Mouse (Mus musculus) lung, embryonic 15.5 days (tissue): Measurements from ENCODE around the gene Ttc3. TPM values are rescaled to one million over a fixed set of nuclear protein-coding genes. Genes with fewer than 3 reads are reported as not detected.
"Not testable (repeated sequence)": the region's sequence is repeated elsewhere in the genome, so short reads cannot be mapped to it uniquely, and the experiment has no call there.

ENCODE experiments used
- ATAC-seq: fragments of 200-750 bp; cut with Nextera tagmentation; 2 replicates; pipeline ENCODE4 v1.8.0; 2017; ENCODE audit warnings: moderate number of reproducible peaks, borderline replicate concordance; ENCODE audit not compliant: low FRiP score, low TSS enrichment; ENCODE audit errors: extremely low read depth
- H3K27ac ChIP-seq: fragments of 300-500 bp; sonication (generic); 2 replicates; pipeline ENCODE4 v1.5.1; 2015; ENCODE audit warnings: moderate library complexity, mild to moderate bottlenecking, inconsistent platforms
- H3K27me3 ChIP-seq: fragments of 300-500 bp; sonication (generic); 2 replicates; pipeline ENCODE4 v1.6.1; 2015; ENCODE audit warnings: inconsistent platforms
- H3K36me3 ChIP-seq: fragments of 300-500 bp; sonication (generic); 2 replicates; pipeline ENCODE4 v1.6.1; 2015; ENCODE audit warnings: inconsistent platforms
- H3K4me1 ChIP-seq: fragments of 300-500 bp; sonication (generic); 2 replicates; pipeline ENCODE4 v1.6.1; 2015; ENCODE audit warnings: inconsistent platforms
- H3K4me2 ChIP-seq: fragments of 300-500 bp; sonication (generic); 2 replicates; pipeline ENCODE4 v1.6.1; 2015; ENCODE audit warnings: inconsistent platforms, mild to moderate bottlenecking, moderate library complexity
- H3K4me3 ChIP-seq: fragments of 300-500 bp; sonication (generic); 2 replicates; pipeline ENCODE4 v1.5.1; 2015; ENCODE audit warnings: mild to moderate bottlenecking, inconsistent platforms
- H3K9ac ChIP-seq: fragments of 300-500 bp; sonication (generic); 2 replicates; pipeline ENCODE4 v1.6.1; 2015; ENCODE audit warnings: inconsistent platforms
- H3K9me3 ChIP-seq: fragments of 300-500 bp; sonication (generic); 2 replicates; pipeline ENCODE4 v1.6.1; 2016; ENCODE audit warnings: inconsistent platforms
- WGBS: fragments of 180-500 bp; shearing (Covaris S2); methylation state at CpG from one replicate; pipeline ENCODE4 v1.1.7; 2015; 5-methylcytosine and 5-hydroxymethylcytosine counted together
- polyA plus RNA-seq: library from polyadenylated mRNA; unstranded; fragments of >200 nt; fragmentation: Nextera tagmentation; extraction: Ambion mirVana; gene quantifications from 2 replicates; pipeline ENCODE4 v1.2.1, GENCODE M21; 2015

Gene Ttc3
- polyA plus RNA-seq, 1 experiment from 2014 or later = 177 TPM

- Histone ChIP-seq H3K27ac (no peak overlapping the region), H3K9me3 (no peaks in the 10 kb centered on the region), H3K4me1 (no peaks in the 10 kb centered on the region), H3K4me3 (no peak overlapping the region), H3K36me3 (peaks cover 71% of the 10 kb centered on the region), H3K9ac (no peak overlapping the region), H3K27me3 (no peaks in the 10 kb centered on the region), H3K4me2 (no peak overlapping the region)
- ATAC-seq = no peak
- 90% methylated on average over 7 of the region's 7 CpGs for WGBS
These were observed 79.2 kb downstream of the Ttc3 start for GRCm38 (mm10) chr16:94449632-94450031.

- H3K4me2 ChIP-seq = no peak overlapping the region
- H3K27ac ChIP-seq = no peak overlapping the region
- no peaks in the 10 kb centered on the region for H3K9me3 ChIP-seq
- 76% methylated on average over 11 of the region's 11 CpGs for WGBS
- H3K4me1 ChIP-seq = no peaks in the 10 kb centered on the region
- H3K27me3 ChIP-seq = no peaks in the 10 kb centered on the region
- no peak overlapping the region for H3K9ac ChIP-seq
- H3K36me3 ChIP-seq = peaks cover 84% of the 10 kb centered on the region
- H3K4me3 ChIP-seq = no peak overlapping the region
- ATAC-seq = no peak
These were observed 81.4 kb downstream of the Ttc3 start for GRCm38 (mm10) chr16:94451545-94452488.

- Histone ChIP-seq H3K36me3 (peaks cover 84% of the 10 kb centered on the region), H3K4me2 (no peak overlapping the region), H3K27ac (no peak overlapping the region), H3K9me3 (no peaks in the 10 kb centered on the region), H3K4me1 (no peaks in the 10 kb centered on the region), H3K27me3 (no peaks in the 10 kb centered on the region), H3K4me3 (no peak overlapping the region), H3K9ac (no peak overlapping the region)
- WGBS = 66% methylated on average over 4 of the region's 4 CpGs
- ATAC-seq = no peak
These were observed 82.3 kb downstream of the Ttc3 start for GRCm38 (mm10) chr16:94452768-94453167.

- Histone ChIP-seq H3K27ac (no peak overlapping the region), H3K27me3 (no peaks in the 10 kb centered on the region), H3K4me1 (no peaks in the 10 kb centered on the region), H3K9ac (no peak overlapping the region), H3K9me3 (no peaks in the 10 kb centered on the region), H3K4me2 (no peak overlapping the region), H3K4me3 (no peak overlapping the region), H3K36me3 (peaks cover 84% of the 10 kb centered on the region)
- WGBS = 55% methylated on average over 4 of the region's 4 CpGs
- ATAC-seq = no peak
These were observed 83.7 kb downstream of the Ttc3 start for GRCm38 (mm10) chr16:94454146-94454545.

GRCm38 (mm10) chr16:94464067-94464466 lies 93.6 kb downstream of the Ttc3 start:
- no peak for ATAC-seq
- Histone ChIP-seq H3K9ac (no peak overlapping the region), H3K4me1 (no peaks in the 10 kb centered on the region), H3K36me3 (peaks cover 94% of the 10 kb centered on the region), H3K27me3 (no peaks in the 10 kb centered on the region), H3K27ac (no peak overlapping the region), H3K4me3 (no peak overlapping the region), H3K9me3 (no peaks in the 10 kb centered on the region), H3K4me2 (no peak overlapping the region)
- WGBS = 91% methylated on average over 3 of the region's 3 CpGs

- H3K9me3 ChIP-seq = no peaks in the 10 kb centered on the region
- no peak overlapping the region for H3K4me3 ChIP-seq
- H3K27ac ChIP-seq = no peak overlapping the region
- 84% methylated on average over 4 of the region's 4 CpGs for WGBS
- ATAC-seq = no peak
- H3K9ac ChIP-seq = no peak overlapping the region
- H3K4me2 ChIP-seq = no peak overlapping the region
- H3K27me3 ChIP-seq = no peaks in the 10 kb centered on the region
- H3K36me3 ChIP-seq = peaks cover 92% of the 10 kb centered on the region
- H3K4me1 ChIP-seq = no peaks in the 10 kb centered on the region
These were observed 95.5 kb downstream of the Ttc3 start for GRCm38 (mm10) chr16:94465900-94466299.

GRCm38 (mm10) chr16:94466317-94466716 lies 95.9 kb downstream of the Ttc3 start:
- H3K4me1 ChIP-seq, H3K27me3 ChIP-seq, H3K9ac ChIP-seq, ATAC-seq, H3K4me2 ChIP-seq, H3K9me3 ChIP-seq, H3K27ac ChIP-seq, H3K4me3 ChIP-seq: not testable (repeated sequence)
- H3K36me3 ChIP-seq = peaks cover 90% of the 10 kb centered on the region
- 91% methylated on average over 7 of the region's 7 CpGs for WGBS

GRCm38 (mm10) chr16:94467337-94468055 lies 97.1 kb downstream of the Ttc3 start:
- no peak for ATAC-seq
- Histone ChIP-seq H3K4me2 (no peak overlapping the region), H3K4me1 (no peaks in the 10 kb centered on the region), H3K27me3 (no peaks in the 10 kb centered on the region), H3K27ac (no peak overlapping the region), H3K9me3 (no peaks in the 10 kb centered on the region), H3K36me3 (peaks cover 78% of the 10 kb centered on the region), H3K9ac (no peak overlapping the region), H3K4me3 (no peak overlapping the region)
- WGBS = 86% methylated on average over 11 of the region's 11 CpGs

- ATAC-seq = no peak
- no peaks in the 10 kb centered on the region for H3K27me3 ChIP-seq
- H3K4me1 ChIP-seq = no peaks in the 10 kb centered on the region
- H3K4me3 ChIP-seq = no peak overlapping the region
- no peaks in the 10 kb centered on the region for H3K9me3 ChIP-seq
- no peak overlapping the region for H3K4me2 ChIP-seq
- peaks cover 72% of the 10 kb centered on the region for H3K36me3 ChIP-seq
- H3K9ac ChIP-seq = no peak overlapping the region
- no peak overlapping the region for H3K27ac ChIP-seq
- WGBS = 91% methylated on average over 2 of the region's 2 CpGs
These were observed 98.0 kb downstream of the Ttc3 start for GRCm38 (mm10) chr16:94468391-94468790.

GRCm38 (mm10) chr16:94472515-94472951 lies 102.1 kb downstream of the Ttc3 start:
- Histone ChIP-seq H3K4me1 (no peaks in the 10 kb centered on the region), H3K9me3 (no peaks in the 10 kb centered on the region), H3K9ac (no peak overlapping the region), H3K4me2 (no peak overlapping the region), H3K4me3 (no peak overlapping the region), H3K27me3 (no peaks in the 10 kb centered on the region), H3K36me3 (peaks cover 37% of the 10 kb centered on the region), H3K27ac (no peak overlapping the region)
- ATAC-seq = no peak
- WGBS = 65% methylated on average over 8 of the region's 8 CpGs

- Histone ChIP-seq H3K4me1 (no peaks in the 10 kb centered on the region), H3K4me2 (no peak overlapping the region), H3K9me3 (no peaks in the 10 kb centered on the region), H3K4me3 (no peak overlapping the region), H3K27ac (no peak overlapping the region), H3K27me3 (no peaks in the 10 kb centered on the region), H3K36me3 (peaks cover 30% of the 10 kb centered on the region), H3K9ac (no peak overlapping the region)
- no peak for ATAC-seq
- 79% methylated on average over 11 of the region's 11 CpGs for WGBS
These were observed 102.8 kb downstream of the Ttc3 start for GRCm38 (mm10) chr16:94473086-94473822.
